Mouse (Mus musculus) testis, adult 10 weeks (tissue): ENCODE data around the gene Pigv. TPM values are rescaled to one million over a fixed set of nuclear protein-coding genes. Genes with fewer than 3 reads are reported as not detected.

Experiments used
- polyA plus RNA-seq: library from polyadenylated mRNA; stranded (reverse); fragments of 350-450 nt; fragmentation: Illumina TruSeq; extraction: RNeasy Lipid Tissue Mini Kit (QIAGEN cat#74804); gene quantifications from one replicate; pipeline ENCODE4 v1.2.3, GENCODE M21; 2014; ENCODE audit warnings: low read depth, low replicate concordance

Pigv gene
- 2.9 TPM for polyA plus RNA-seq

GRCm38 (mm10) chr4:133671881-133672844 is at the start of gene Pigv:
TSS of gene Pigv (minus strand) at chr4:133672647.

GRCm38 (mm10) chr4:133649989-133650699 is 22.3 kb downstream of the Pigv start, which contains the start of gene Zdhhc18:
TSS of gene Zdhhc18 (minus strand) at chr4:133650154.

Other genes with a start within 250 kb of the Pigv start
- gene Tent5b, start 192.5 kb downstream of the Pigv start, polyA plus RNA-seq: 2.5 TPM
- gene Trnp1, start 174.1 kb downstream of the Pigv start, polyA plus RNA-seq: 0.62 TPM
- 0.15 TPM for gene Kdf1, start 153.7 kb downstream of the Pigv start, polyA plus RNA-seq
- 41.2 TPM for gene Nudc, start 126.7 kb downstream of the Pigv start, polyA plus RNA-seq
- not detected for gene Nr0b2, start 119.3 kb downstream of the Pigv start, polyA plus RNA-seq
- 0.63 TPM for gene Gpatch3, start 97.9 kb downstream of the Pigv start, polyA plus RNA-seq
- gene Gpn2, start 88.3 kb downstream of the Pigv start, polyA plus RNA-seq: 0.66 TPM
- not detected for gene Sfn, start 70.5 kb downstream of the Pigv start, polyA plus RNA-seq
- 0.32 TPM for gene Zdhhc18, start 22.5 kb downstream of the Pigv start, polyA plus RNA-seq
- 11.6 TPM for gene Arid1a, start 84.1 kb upstream of the Pigv start, polyA plus RNA-seq
- 4.0 TPM for gene Rps6ka1, start 215.2 kb upstream of the Pigv start, polyA plus RNA-seq